Mouse (Mus musculus): Measurements from ENCODE around the gene Ube2h. TPM values are rescaled to one million over a fixed set of nuclear protein-coding genes. Genes with fewer than 3 reads are reported as not detected.

Ube2h gene
- polyA plus RNA-seq, 1 experiment from 2014 or later = 28.3 TPM

- no peak overlapping the region for H3K27ac ChIP-seq
- DNase-seq (ENCODE audit: extremely low spot score, low spot score) = no peak
- H3K9me3 ChIP-seq = no peaks in the 10 kb centered on the region
- no peaks in the 10 kb centered on the region for H3K4me1 ChIP-seq
- no peak overlapping the region for H3K4me3 ChIP-seq
- H3K27me3 ChIP-seq (ENCODE audit: poor library complexity, severe bottlenecking) = no peaks in the 10 kb centered on the region
- H3K36me3 ChIP-seq (replicated peaks) = peaks cover 76% of the 10 kb centered on the region
- 92% methylated on average over 6 of the region's 6 CpGs for WGBS
These were observed 45.1 kb downstream of the Ube2h start for GRCm38 (mm10) chr6:30259271-30259670.

GRCm38 (mm10) chr6:30257962-30258361, 46.4 kb downstream of the Ube2h start:
- no peak for DNase-seq (ENCODE audit: extremely low spot score, low spot score)
- no peaks in the 10 kb centered on the region for H3K27me3 ChIP-seq (ENCODE audit: poor library complexity, severe bottlenecking)
- H3K27ac ChIP-seq = no peak overlapping the region
- H3K4me3 ChIP-seq = no peak overlapping the region
- H3K9me3 ChIP-seq = no peaks in the 10 kb centered on the region
- H3K36me3 ChIP-seq (replicated peaks) = peaks cover 78% of the 10 kb centered on the region
- no peaks in the 10 kb centered on the region for H3K4me1 ChIP-seq
- WGBS = 78% methylated on average over 1 of the region's 1 CpGs

- H3K27me3 ChIP-seq (ENCODE audit: poor library complexity, severe bottlenecking) = no peaks in the 10 kb centered on the region
- H3K36me3 ChIP-seq (replicated peaks) = peaks cover 75% of the 10 kb centered on the region
- H3K9me3 ChIP-seq = no peaks in the 10 kb centered on the region
- no peak overlapping the region for H3K4me3 ChIP-seq
- no peak for DNase-seq (ENCODE audit: extremely low spot score, low spot score)
- H3K4me1 ChIP-seq = no peaks in the 10 kb centered on the region
- WGBS = 87% methylated on average over 1 of the region's 1 CpGs
- no peak overlapping the region for H3K27ac ChIP-seq
These were observed 48.5 kb downstream of the Ube2h start for GRCm38 (mm10) chr6:30255846-30256245.

- 93% methylated on average over 5 of the region's 5 CpGs for WGBS
- Histone ChIP-seq H3K4me1 (no peaks in the 10 kb centered on the region), H3K9me3 (no peaks in the 10 kb centered on the region), H3K27me3 (ENCODE audit: poor library complexity, severe bottlenecking) (no peaks in the 10 kb centered on the region), H3K36me3 (replicated peaks) (peaks cover 52% of the 10 kb centered on the region), H3K4me3 (no peak overlapping the region), H3K27ac (no peak overlapping the region)
- no peak for DNase-seq (ENCODE audit: extremely low spot score, low spot score)
These were observed 51.9 kb downstream of the Ube2h start for GRCm38 (mm10) chr6:30252271-30253010.

DNA sequence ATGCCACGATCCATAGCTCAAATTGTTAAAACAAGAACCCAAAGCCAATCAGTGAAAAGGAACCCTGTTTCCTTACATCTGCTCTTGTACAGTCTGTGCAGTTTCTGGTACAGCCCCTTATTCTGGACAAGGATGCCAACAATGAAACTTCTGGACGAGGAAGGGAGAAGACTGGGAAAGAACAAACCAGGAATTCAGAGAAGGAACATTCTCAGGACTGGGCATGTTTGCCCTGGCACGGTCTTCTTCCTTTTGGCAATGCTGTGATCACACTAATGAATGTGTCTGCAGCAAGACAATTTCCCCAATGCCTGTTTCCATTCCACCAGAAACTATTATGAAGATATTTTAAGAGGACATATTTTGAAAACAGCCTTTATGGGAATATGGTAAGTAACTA, 55.6 kb downstream of the Ube2h start:
- no peaks in the 10 kb centered on the region for H3K4me1 ChIP-seq
- 91% methylated on average over 3 of the region's 3 CpGs for WGBS
- no peak for DNase-seq (ENCODE audit: extremely low spot score, low spot score)
- no peaks in the 10 kb centered on the region for H3K27me3 ChIP-seq (ENCODE audit: poor library complexity, severe bottlenecking)
- H3K27ac ChIP-seq = no peak overlapping the region
- H3K9me3 ChIP-seq = no peaks in the 10 kb centered on the region
- peaks cover 38% of the 10 kb centered on the region for H3K36me3 ChIP-seq (replicated peaks)
- no peak overlapping the region for H3K4me3 ChIP-seq

DNA sequence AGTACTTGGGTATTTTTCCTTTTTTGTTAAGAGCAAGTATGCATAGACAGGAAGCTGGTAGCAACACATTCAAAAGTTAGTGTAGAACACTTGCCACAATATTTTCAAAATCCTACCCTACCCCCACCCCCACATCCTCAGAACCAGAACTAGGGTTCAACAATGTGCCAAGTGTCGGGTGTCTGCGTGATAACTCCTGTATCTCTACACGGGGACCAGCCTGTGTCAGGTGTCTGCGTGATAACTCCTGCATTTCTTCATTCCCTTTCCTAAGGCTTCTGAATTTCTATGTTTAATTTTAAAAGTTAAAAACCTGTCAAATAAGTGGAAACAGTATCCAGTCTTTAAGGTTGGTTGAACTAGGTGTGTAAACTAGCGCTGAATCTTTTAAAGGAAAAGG, 58.4 kb downstream of the Ube2h start:
- WGBS = 92% methylated on average over 5 of the region's 5 CpGs
- H3K27ac ChIP-seq = no peak overlapping the region

GRCm38 (mm10) chr6:30245397-30245796, 58.9 kb downstream of the Ube2h start:
- peaks cover 34% of the 10 kb centered on the region for H3K36me3 ChIP-seq (replicated peaks)
- no peaks in the 10 kb centered on the region for H3K27me3 ChIP-seq (ENCODE audit: poor library complexity, severe bottlenecking)
- H3K4me1 ChIP-seq = no peaks in the 10 kb centered on the region
- DNase-seq (ENCODE audit: extremely low spot score, low spot score) = no peak
- H3K9me3 ChIP-seq = no peaks in the 10 kb centered on the region
- 98% methylated on average over 5 of the region's 5 CpGs for WGBS
- H3K4me3 ChIP-seq = no peak overlapping the region
- H3K27ac ChIP-seq = no peak overlapping the region

More for the DNA sequence above, 58.4 kb downstream of the Ube2h start:
- no peak overlapping the region for H3K4me3 ChIP-seq
- H3K27me3 ChIP-seq (ENCODE audit: poor library complexity, severe bottlenecking) = no peaks in the 10 kb centered on the region
- peaks cover 29% of the 10 kb centered on the region for H3K36me3 ChIP-seq (replicated peaks)
- DNase-seq (ENCODE audit: extremely low spot score, low spot score) = no peak
- H3K4me1 ChIP-seq = no peaks in the 10 kb centered on the region
- no peaks in the 10 kb centered on the region for H3K9me3 ChIP-seq

GRCm38 (mm10) chr6:30243347-30244007, 60.9 kb downstream of the Ube2h start:
- Histone ChIP-seq H3K36me3 (replicated peaks) (peaks cover 46% of the 10 kb centered on the region), H3K4me3 (no peak overlapping the region), H3K27ac (no peak overlapping the region), H3K9me3 (no peaks in the 10 kb centered on the region), H3K4me1 (no peaks in the 10 kb centered on the region), H3K27me3 (ENCODE audit: poor library complexity, severe bottlenecking) (no peaks in the 10 kb centered on the region)
- no peak for DNase-seq (ENCODE audit: extremely low spot score, low spot score)
- WGBS = 94% methylated on average over 9 of the region's 9 CpGs

DNA sequence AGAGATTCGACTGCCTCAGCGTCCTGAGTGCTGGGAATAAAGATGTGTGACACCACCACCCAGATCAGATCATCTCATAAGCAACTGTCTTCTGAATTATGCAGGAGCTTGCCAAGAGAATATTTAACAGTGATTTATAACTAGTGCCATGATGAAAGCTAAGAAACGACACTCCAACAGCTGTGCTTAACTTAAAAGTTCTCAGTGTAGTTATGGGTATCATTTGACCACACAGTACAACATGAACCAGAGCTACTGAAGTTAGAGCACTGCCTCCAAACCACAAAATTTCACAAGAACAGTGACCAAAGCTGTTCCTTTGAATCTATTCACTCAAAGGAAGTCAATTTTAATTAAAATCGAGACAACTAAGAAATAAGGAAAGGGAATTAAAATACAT, 61.4 kb downstream of the Ube2h start:
- H3K9me3 ChIP-seq = no peaks in the 10 kb centered on the region
- H3K4me1 ChIP-seq = no peaks in the 10 kb centered on the region
- H3K27ac ChIP-seq = no peak overlapping the region
- no peak overlapping the region for H3K4me3 ChIP-seq
- no peak for DNase-seq (ENCODE audit: extremely low spot score, low spot score)
- peaks cover 44% of the 10 kb centered on the region for H3K36me3 ChIP-seq (replicated peaks)
- 91% methylated on average over 4 of the region's 4 CpGs for WGBS
- no peaks in the 10 kb centered on the region for H3K27me3 ChIP-seq (ENCODE audit: poor library complexity, severe bottlenecking)

DNA sequence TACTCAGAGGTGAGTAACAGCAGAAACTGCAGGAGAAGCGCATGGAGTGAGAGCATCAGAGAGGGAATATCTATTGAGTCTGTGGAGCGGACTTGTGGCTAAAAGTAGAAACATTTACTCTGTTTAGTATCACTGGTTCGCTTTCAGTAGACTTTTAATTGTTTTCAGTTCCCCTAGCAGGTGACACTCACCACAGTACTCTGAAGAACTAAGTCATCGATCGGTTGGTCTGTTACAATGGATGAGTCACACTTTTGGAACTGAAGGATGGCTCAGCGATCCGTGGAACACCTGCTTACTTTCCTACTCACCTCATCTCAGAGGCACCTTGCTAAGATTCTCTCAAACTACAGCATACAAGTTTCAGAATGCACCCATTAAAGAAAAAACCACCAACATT, 64.2 kb downstream of the Ube2h start:
- no peak for DNase-seq (ENCODE audit: extremely low spot score, low spot score)
- H3K27ac ChIP-seq = no peak overlapping the region
- H3K27me3 ChIP-seq (ENCODE audit: poor library complexity, severe bottlenecking) = no peaks in the 10 kb centered on the region
- no peaks in the 10 kb centered on the region for H3K4me1 ChIP-seq
- 90% methylated on average over 7 of the region's 7 CpGs for WGBS
- peaks cover 46% of the 10 kb centered on the region for H3K36me3 ChIP-seq (replicated peaks)
- no peaks in the 10 kb centered on the region for H3K9me3 ChIP-seq
- H3K4me3 ChIP-seq = no peak overlapping the region

- no peak for DNase-seq (ENCODE audit: extremely low spot score, low spot score)
- WGBS = 86% methylated on average over 6 of the region's 6 CpGs
- Histone ChIP-seq H3K27me3 (ENCODE audit: poor library complexity, severe bottlenecking) (no peaks in the 10 kb centered on the region), H3K36me3 (replicated peaks) (peaks cover 45% of the 10 kb centered on the region), H3K9me3 (no peaks in the 10 kb centered on the region), H3K4me3 (no peak overlapping the region), H3K27ac (no peak overlapping the region), H3K4me1 (no peaks in the 10 kb centered on the region)
These were observed 65.1 kb downstream of the Ube2h start for GRCm38 (mm10) chr6:30239207-30239606.

GRCm38 (mm10) chr6:30238079-30238478, 66.3 kb downstream of the Ube2h start:
- WGBS = 93% methylated on average over 2 of the region's 2 CpGs
- H3K36me3 ChIP-seq (replicated peaks) = peaks cover 44% of the 10 kb centered on the region
- H3K4me3 ChIP-seq = no peak overlapping the region

GRCm38 (mm10) chr6:30236564-30236963, 67.8 kb downstream of the Ube2h start:
- Histone ChIP-seq H3K36me3 (replicated peaks) (peaks cover 47% of the 10 kb centered on the region), H3K4me1 (no peaks in the 10 kb centered on the region), H3K9me3 (no peaks in the 10 kb centered on the region), H3K27ac (no peak overlapping the region), H3K27me3 (ENCODE audit: poor library complexity, severe bottlenecking) (no peaks in the 10 kb centered on the region), H3K4me3 (no peak overlapping the region)
- 90% methylated on average over 1 of the region's 1 CpGs for WGBS
- no peak for DNase-seq (ENCODE audit: extremely low spot score, low spot score)

More at GRCm38 (mm10) chr6:30238079-30238478, 66.3 kb downstream of the Ube2h start:
- H3K4me1 ChIP-seq = no peaks in the 10 kb centered on the region
- no peaks in the 10 kb centered on the region for H3K9me3 ChIP-seq
- no peak overlapping the region for H3K27ac ChIP-seq
- no peak for DNase-seq (ENCODE audit: extremely low spot score, low spot score)
- no peaks in the 10 kb centered on the region for H3K27me3 ChIP-seq (ENCODE audit: poor library complexity, severe bottlenecking)

All from forebrain, embryonic 10.5 days (tissue).